Mouse (Mus musculus): Measurements from ENCODE around the gene Anapc15-ps. TPM values are rescaled to one million over a fixed set of nuclear protein-coding genes. Genes with fewer than 3 reads are reported as not detected.
"Not testable (repeated sequence)": the region's sequence is repeated elsewhere in the genome, so short reads cannot be mapped to it uniquely, and the experiment has no call there.

The Anapc15-ps gene
- polyA plus RNA-seq, 1 experiment from 2014 or later, result not detected

DNA sequence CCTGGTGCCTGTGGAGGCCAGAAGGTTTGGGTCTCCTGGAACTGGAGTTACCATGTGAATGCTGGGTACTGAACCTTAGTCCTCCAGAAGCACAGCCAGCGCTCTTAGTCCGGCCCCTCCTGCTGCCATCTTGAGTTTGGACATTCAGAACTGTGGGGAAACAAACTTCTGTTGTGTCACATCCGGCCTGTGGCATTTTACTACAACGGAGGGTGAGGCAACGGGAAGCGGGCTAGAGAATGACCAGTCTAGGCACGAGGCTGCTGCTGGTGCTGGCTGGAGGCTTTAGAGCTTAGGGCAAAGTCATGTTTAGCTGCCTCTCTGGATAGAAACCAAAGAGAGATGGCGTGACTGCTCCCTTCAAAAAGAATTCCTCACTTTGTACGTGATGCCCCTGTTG is 39.0 kb downstream of the Anapc15-ps start:
- no peak overlapping the region for H3K4me3 ChIP-seq
- ATAC-seq (ENCODE audit: low FRiP score), result no peak
- H3K9me3 ChIP-seq, result no peaks in the 10 kb centered on the region
- H3K4me2 ChIP-seq, result no peak overlapping the region
- no peaks in the 10 kb centered on the region for H3K36me3 ChIP-seq
- H3K27ac ChIP-seq, result no peak overlapping the region
- H3K4me1 ChIP-seq (replicated peaks), result no peaks in the 10 kb centered on the region
- 89% methylated on average over 9 of the region's 9 CpGs for WGBS
- no peak overlapping the region for H3K9ac ChIP-seq
- H3K27me3 ChIP-seq, result no peaks in the 10 kb centered on the region

DNA sequence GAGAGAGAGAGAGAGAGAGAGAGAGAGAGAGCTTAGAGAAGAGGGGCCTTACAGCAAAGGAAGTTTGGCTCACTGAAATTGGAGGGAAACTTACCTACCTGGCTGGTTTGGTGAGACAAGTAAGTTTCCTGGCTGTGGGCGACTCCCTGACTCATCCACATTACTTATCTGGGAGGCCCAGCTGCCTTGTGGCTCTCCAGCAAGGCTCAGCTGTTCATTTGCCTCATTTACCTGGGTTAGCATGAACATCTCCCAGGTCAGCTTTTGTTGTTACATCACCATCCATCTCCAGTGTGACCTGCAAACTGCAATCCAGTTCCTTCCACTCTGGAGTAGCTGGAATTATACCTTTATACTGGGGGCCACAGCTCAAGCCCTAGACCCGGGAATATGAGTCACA is 41.7 kb downstream of the Anapc15-ps start:
- 80% methylated on average over 2 of the region's 2 CpGs for WGBS
- no peaks in the 10 kb centered on the region for H3K27me3 ChIP-seq
- no peaks in the 10 kb centered on the region for H3K9me3 ChIP-seq
- H3K9ac ChIP-seq, result no peak overlapping the region
- H3K27ac ChIP-seq, result no peak overlapping the region
- H3K4me2 ChIP-seq, result no peak overlapping the region
- H3K36me3 ChIP-seq, result no peaks in the 10 kb centered on the region
- H3K4me1 ChIP-seq (replicated peaks), result no peaks in the 10 kb centered on the region
- H3K4me3 ChIP-seq, result no peak overlapping the region
- ATAC-seq (ENCODE audit: low FRiP score), result no peak

DNA sequence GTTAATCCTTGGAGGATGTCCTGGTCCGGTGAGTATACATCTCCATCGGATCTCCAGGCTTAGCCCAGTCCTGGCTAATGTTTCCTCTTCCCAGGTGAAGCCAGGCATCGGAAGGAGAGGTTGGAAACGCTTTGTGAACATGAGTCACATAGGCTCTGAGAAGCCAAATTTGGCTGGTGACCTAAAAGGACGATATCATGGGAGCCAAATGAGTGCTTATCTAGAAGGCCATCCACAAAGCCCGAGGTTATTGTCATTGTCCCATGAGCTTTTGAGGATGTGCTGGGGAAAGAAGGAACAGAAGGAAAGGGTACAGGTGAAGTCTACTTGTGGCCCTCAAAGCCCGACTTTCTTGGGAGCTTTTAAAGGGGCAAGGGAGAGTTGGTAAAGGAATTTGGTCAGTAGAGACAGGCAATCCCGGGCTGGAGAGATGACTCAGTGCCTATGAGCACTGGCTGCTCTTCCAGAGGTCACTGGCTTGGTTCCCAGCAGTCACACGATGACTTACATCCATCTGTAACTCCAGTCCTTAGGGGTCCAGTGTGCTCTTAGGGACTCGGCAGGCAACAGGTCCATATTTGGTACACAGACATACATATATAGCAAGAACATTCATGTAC is 42.4 kb downstream of the Anapc15-ps start:
- H3K27me3 ChIP-seq, result no peaks in the 10 kb centered on the region
- 89% methylated on average over 10 of the region's 10 CpGs for WGBS

DNA sequence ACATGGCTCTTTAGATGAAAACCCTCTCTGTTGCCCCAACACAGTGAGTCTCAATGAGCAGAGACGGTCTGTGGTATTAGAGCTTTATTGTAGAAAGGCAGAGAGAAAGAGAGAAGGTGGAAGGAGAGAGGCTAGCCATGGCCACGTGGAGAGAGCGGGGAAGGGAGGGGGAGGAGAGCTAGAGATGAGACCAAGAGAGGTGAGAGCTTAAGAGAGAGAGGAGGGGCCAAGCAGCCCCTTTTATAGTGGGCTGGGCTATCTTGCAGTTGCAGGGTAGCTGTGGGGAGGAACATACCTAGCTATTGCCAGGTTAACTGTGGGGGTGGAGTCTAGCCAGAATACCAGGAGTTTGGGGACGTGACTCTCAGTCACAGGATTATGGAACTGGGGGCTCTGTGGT is 43.1 kb downstream of the Anapc15-ps start:
- H3K4me2 ChIP-seq; H3K27me3 ChIP-seq; ATAC-seq (ENCODE audit: low FRiP score); H3K9me3 ChIP-seq; H3K4me3 ChIP-seq; H3K27ac ChIP-seq; H3K4me1 ChIP-seq (replicated peaks); H3K36me3 ChIP-seq; H3K9ac ChIP-seq: not testable (repeated sequence)
- WGBS, result 87% methylated on average over 4 of the region's 4 CpGs

More for the DNA sequence above, 42.4 kb downstream of the Anapc15-ps start:
- Histone ChIP-seq H3K4me1 (replicated peaks) (no peaks in the 10 kb centered on the region), H3K9me3 (no peaks in the 10 kb centered on the region), H3K4me2 (no peak overlapping the region), H3K4me3 (no peak overlapping the region), H3K9ac (no peak overlapping the region), H3K27ac (no peak overlapping the region), H3K36me3 (no peaks in the 10 kb centered on the region)
- no peak for ATAC-seq (ENCODE audit: low FRiP score)

DNA sequence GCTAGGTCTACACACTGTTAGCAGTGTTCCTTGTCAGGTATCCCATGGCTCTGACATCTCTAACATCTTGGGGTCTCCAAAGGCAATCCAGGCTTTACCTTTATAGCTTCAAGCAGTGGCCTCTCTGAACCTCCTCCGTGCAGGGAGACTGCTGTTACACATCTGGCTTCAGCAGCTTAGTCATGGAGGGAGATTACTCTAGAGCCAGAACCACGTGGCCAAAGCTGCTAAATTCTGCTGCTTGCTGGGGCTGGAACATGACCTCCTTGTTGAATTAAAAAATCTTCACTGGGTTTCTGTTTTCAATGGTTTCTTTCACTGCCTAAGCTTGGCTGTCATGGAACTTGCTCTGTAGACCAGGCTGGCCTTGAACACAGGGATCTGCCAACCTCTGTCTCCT is 44.9 kb downstream of the Anapc15-ps start:
- Histone ChIP-seq H3K9me3 (no peaks in the 10 kb centered on the region), H3K9ac (no peak overlapping the region), H3K36me3 (no peaks in the 10 kb centered on the region), H3K4me1 (replicated peaks) (peaks cover 7% of the 10 kb centered on the region), H3K27ac (no peak overlapping the region), H3K27me3 (no peaks in the 10 kb centered on the region), H3K4me3 (no peak overlapping the region), H3K4me2 (no peak overlapping the region)
- WGBS, result 68% methylated on average over 2 of the region's 2 CpGs
- no peak for ATAC-seq (ENCODE audit: low FRiP score)

DNA sequence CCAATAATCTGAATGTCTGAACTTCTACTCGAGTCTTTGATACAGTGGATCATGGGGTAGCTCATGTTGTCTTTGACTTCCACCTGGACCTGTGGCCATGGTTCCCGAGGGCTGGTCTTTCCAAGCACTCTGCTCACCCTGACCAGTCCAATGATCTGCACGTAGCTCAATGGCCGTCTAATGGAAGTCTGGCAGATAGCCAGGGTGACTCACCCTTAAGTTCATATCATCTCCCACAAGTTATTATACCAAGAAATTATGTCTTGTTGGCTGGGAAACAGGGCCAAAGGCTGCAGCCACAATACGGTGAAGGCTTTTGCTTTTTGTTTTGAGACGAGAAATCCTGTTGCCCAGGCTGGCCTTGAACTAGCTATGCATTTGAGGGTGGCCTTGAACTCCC is 45.9 kb downstream of the Anapc15-ps start:
- ATAC-seq (ENCODE audit: low FRiP score), result no peak
- H3K9me3 ChIP-seq, result no peaks in the 10 kb centered on the region
- 91% methylated on average over 6 of the region's 6 CpGs for WGBS

DNA sequence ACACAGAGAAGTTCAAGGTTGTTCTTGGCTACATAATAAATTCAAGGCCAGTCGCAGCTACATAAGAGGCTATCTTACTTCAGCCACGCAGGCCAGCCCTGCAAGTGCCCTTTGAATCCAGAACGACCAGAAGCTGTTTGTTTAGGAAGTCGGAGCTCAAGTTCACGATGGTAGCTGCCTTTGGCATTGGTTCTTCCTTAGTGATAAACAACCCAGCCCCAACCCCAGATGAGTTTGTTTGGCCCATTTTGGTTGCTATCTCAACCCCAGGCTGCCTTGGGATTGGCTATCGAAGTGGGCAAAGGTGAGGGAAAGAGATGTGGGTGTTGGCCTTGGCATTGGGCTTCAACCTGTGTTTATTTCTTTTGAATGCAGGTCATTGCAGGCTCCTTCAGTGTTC is 48.0 kb downstream of the Anapc15-ps start:
- Histone ChIP-seq H3K9ac (no peak overlapping the region), H3K27ac (no peak overlapping the region), H3K4me1 (replicated peaks) (peaks cover 13% of the 10 kb centered on the region), H3K36me3 (no peaks in the 10 kb centered on the region), H3K4me2 (no peak overlapping the region), H3K4me3 (no peak overlapping the region), H3K27me3 (no peaks in the 10 kb centered on the region), H3K9me3 (no peaks in the 10 kb centered on the region)
- 91% methylated on average over 6 of the region's 6 CpGs for WGBS
- ATAC-seq (ENCODE audit: low FRiP score), result no peak

More for the DNA sequence above, 45.9 kb downstream of the Anapc15-ps start:
- Histone ChIP-seq H3K4me1 (replicated peaks) (peaks cover 10% of the 10 kb centered on the region), H3K4me3 (no peak overlapping the region), H3K27ac (no peak overlapping the region), H3K9ac (no peak overlapping the region), H3K27me3 (no peaks in the 10 kb centered on the region), H3K36me3 (no peaks in the 10 kb centered on the region), H3K4me2 (no peak overlapping the region)

DNA sequence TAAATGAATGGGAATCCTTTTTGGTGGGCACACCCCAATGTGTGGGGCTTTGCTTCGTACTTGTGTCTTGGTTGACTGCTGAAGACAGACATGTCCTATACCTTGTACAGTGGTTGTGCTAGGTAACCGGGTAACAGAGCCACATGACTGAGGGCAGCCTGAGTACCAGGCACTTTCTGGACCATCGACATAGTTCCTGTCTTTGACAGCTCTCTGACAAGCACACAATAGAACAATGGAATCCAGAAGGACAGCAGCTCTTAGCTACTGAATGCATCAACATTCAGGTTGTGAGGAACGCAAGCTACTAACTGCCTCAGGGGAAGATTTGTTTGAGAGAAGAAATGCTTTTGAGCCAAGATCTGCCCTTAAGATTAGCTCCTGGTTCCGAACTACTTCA is 49.2 kb downstream of the Anapc15-ps start:
- 34% methylated on average over 5 of the region's 5 CpGs for WGBS

DNA sequence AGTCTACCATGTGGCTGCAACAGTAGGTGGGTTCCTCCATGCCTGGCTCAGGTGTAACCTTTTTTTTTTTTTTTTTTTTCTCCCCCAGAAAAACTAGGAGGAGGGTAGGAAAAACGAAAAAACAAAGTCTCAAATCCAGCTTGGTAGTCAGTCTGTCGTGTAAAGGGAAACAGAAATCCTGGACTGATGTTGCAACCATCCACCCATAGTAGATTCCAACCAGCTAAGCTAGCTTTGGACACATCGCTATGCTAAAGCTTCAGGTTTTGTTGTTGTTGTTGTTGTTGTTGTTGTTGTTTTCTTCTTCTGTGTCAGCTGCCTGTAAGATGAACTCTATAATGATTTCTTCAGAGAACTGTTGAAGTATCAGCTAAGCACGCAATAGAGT is 49.7 kb downstream of the Anapc15-ps start:
- ATAC-seq (ENCODE audit: low FRiP score), result no peak
- no peak overlapping the region for H3K4me3 ChIP-seq
- 53% methylated on average over 4 of the region's 4 CpGs for WGBS
- no peak overlapping the region for H3K4me2 ChIP-seq
- H3K27me3 ChIP-seq, result no peaks in the 10 kb centered on the region
- H3K9me3 ChIP-seq, result no peaks in the 10 kb centered on the region
- H3K27ac ChIP-seq, result no peak overlapping the region
- H3K36me3 ChIP-seq, result no peaks in the 10 kb centered on the region
- H3K9ac ChIP-seq, result no peak overlapping the region
- H3K4me1 ChIP-seq (replicated peaks), result peaks cover 27% of the 10 kb centered on the region

More for the DNA sequence above, 49.2 kb downstream of the Anapc15-ps start:
- H3K27ac ChIP-seq, result no peak overlapping the region
- no peak overlapping the region for H3K9ac ChIP-seq
- no peak overlapping the region for H3K4me3 ChIP-seq
- no peaks in the 10 kb centered on the region for H3K9me3 ChIP-seq
- no peak for ATAC-seq (ENCODE audit: low FRiP score)
- H3K36me3 ChIP-seq, result no peaks in the 10 kb centered on the region
- H3K4me2 ChIP-seq, result no peak overlapping the region
- H3K4me1 ChIP-seq (replicated peaks), result peaks cover 22% of the 10 kb centered on the region
- no peaks in the 10 kb centered on the region for H3K27me3 ChIP-seq

Other genes starting within 250 kb of the Anapc15-ps start
- gene Mrpl42, start 171.5 kb downstream of the Anapc15-ps start, polyA plus RNA-seq (2015; fragmentation: Nextera tagmentation; extraction: Ambion mirVana), result 252 and 268 TPM in 2 replicates
- 403 and 411 TPM in 2 replicates for gene Ube2n, start 158.3 kb downstream of the Anapc15-ps start, polyA plus RNA-seq (2015; fragmentation: Nextera tagmentation; extraction: Ambion mirVana)
- gene Nudt4, start 109.3 kb downstream of the Anapc15-ps start, polyA plus RNA-seq (2015; fragmentation: Nextera tagmentation; extraction: Ambion mirVana), result 74.6 and 76.5 TPM in 2 replicates
- gene Gm33543, start 169.5 kb upstream of the Anapc15-ps start, polyA plus RNA-seq (2015; fragmentation: Nextera tagmentation; extraction: Ambion mirVana), result not detected in 2 replicates

Measured in hindbrain, embryonic 13.5 days (tissue).